Mouse (Mus musculus) spleen, postnatal 4 days (tissue): ENCODE results near the gene E2f1.

ENCODE experiments used
- DNase-seq, 2 experiments: peaks; one replicate each; pipeline ENCODE4 v3.0.0; 2022; ENCODE audit warnings: low spot score in 2 of 2

The E2f1 gene

GRCm38 (mm10) chr2:154583906-154584872 is 14.5 kb upstream of the E2f1 start:
- DNase-seq: no peak

- DNase-seq: no peak
These were observed 11.7 kb upstream of the E2f1 start for GRCm38 (mm10) chr2:154581421-154581820.

- no peak for DNase-seq
These were observed 10.9 kb upstream of the E2f1 start for GRCm38 (mm10) chr2:154580586-154580985.

GRCm38 (mm10) chr2:154577744-154578067 is 8.0 kb upstream of the E2f1 start:
- no peak for DNase-seq

GRCm38 (mm10) chr2:154576876-154577743 is 7.4 kb upstream of the E2f1 start:
- no peak for DNase-seq

GRCm38 (mm10) chr2:154574271-154574670 is 4.6 kb upstream of the E2f1 start:
- no peak for DNase-seq

GRCm38 (mm10) chr2:154572996-154573395 is 3.3 kb upstream of the E2f1 start:
- no peak for DNase-seq

- DNase-seq: no peak
These were observed 2.3 kb upstream of the E2f1 start for GRCm38 (mm10) chr2:154571976-154572375.

GRCm38 (mm10) chr2:154571266-154571665 is 1.6 kb upstream of the E2f1 start:
- no peak for DNase-seq

- DNase-seq: no peak
These were observed 974 bp upstream of the E2f1 start for GRCm38 (mm10) chr2:154570666-154571065.

GRCm38 (mm10) chr2:154569071-154569748 is 482 bp downstream of the E2f1 start:
- peak; percentile 78 to 88 for DNase-seq

GRCm38 (mm10) chr2:154568329-154569070 is 1.2 kb downstream of the E2f1 start:
- DNase-seq: no peak

GRCm38 (mm10) chr2:154567766-154568165 is 1.9 kb downstream of the E2f1 start:
- no peak for DNase-seq

GRCm38 (mm10) chr2:154566641-154567040 is 3.1 kb downstream of the E2f1 start:
- no peak for DNase-seq

GRCm38 (mm10) chr2:154565562-154565961 is 4.1 kb downstream of the E2f1 start:
- DNase-seq: no peak

GRCm38 (mm10) chr2:154563612-154564170 is 6.0 kb downstream of the E2f1 start:
- DNase-seq: no peak

- DNase-seq: peak; percentile 63 to 82
These were observed 11.2 kb downstream of the E2f1 start, which contains the start of gene Necab3 for GRCm38 (mm10) chr2:154558264-154559039. TSS of gene Necab3 (minus strand) at chr2:154558890.

- DNase-seq: no peak
These were observed 12.4 kb downstream of the E2f1 start for GRCm38 (mm10) chr2:154557184-154557832.

- no peak for DNase-seq
These were observed 14.5 kb downstream of the E2f1 start for GRCm38 (mm10) chr2:154555235-154555634.
